Mouse (Mus musculus): ENCODE measurements around the gene Gm17535. TPM values are rescaled to one million over a fixed set of nuclear protein-coding genes. Genes with fewer than 3 reads are reported as not detected.

Gene Gm17535
- not detected for total RNA-seq (2023)

DNA sequence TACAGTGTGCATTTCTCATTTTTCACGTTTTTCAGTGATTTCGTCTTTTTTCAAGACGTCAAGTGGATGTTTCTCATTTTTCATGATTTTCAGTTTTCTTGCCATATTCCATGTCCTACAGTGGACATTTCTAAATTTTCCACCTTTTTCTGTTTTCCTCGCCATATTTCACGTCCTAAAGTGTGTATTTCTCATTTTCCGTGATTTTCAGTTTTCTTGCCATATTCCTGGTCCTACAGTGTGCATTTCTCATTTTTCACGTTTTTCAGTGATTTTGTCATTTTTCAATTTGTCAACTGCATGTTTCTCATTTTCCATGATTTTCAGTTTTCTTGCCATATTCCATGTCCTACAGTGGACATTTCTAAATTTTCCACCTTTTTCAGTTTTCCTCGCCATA, at the start of gene Gm17535:
Gene Gm17535 (plus strand): TSS at position 301 of the 400 bp plus-strand sequence.

DNA sequence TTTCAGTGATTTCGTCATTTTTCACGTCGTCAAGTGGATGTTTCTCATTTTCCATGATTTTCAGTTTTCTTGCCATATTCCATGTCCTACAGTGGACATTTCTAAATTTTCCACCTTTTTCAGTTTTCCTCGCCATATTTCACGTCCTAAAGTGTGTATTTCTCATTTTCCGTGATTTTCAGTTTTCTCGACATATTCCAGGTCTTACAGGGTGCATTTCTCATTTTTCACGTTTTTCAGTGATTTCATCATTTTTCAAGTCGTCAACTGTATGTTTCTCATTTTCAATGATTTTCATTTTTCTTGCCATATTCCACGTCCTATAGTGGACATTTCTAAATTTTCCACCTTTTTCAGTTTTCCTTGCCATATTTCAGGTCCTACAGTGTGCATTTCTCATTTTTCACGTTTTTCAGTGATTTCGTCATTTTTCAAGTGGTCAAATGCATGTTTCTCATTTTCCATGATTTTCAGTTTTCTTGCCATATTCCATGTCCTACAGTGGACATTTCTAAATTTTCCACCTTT, 33.9 kb upstream of the Gm17535 start, which contains the start of gene Gm10722:
Gene Gm10722 (plus strand): TSS at position 478 of the 528 bp plus-strand sequence.

DNA sequence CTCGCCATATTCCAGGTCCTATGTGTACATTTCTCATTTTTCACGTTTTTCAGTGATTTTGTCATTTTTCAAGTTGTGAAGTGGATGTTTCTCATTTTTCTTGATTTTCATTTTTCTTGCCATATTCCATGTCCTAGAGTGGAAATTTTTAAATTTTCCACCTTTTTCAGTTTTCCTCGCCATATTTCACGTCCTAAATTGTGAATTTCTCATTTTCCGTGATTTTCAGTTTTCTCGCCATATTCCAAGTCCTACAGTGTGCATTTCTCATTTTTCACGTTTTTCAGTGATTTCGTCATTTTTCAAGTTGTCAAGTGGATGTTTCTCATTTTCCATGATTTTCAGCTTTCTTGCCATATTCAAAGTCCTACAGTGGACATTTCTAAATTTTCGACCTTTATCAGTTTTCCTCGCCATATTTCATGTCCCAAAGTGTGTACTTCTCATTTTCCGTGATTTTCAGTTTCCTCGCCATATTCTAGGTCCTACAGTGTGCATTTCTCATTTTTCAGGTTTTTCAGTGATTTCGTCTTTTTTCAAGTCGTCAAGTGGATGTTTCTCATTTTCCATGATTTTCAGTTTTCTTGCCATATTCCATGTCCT, 31.5 kb upstream of the Gm17535 start, which contains the start of gene Gm11168:
Gene Gm11168 (plus strand): TSS at position 553 of the 603 bp plus-strand sequence.

GRCm38 (mm10) chr9:3012733-3013279, 21.6 kb upstream of the Gm17535 start, which contains the start of gene Gm10721:
Gene Gm10721, plus strand, starts transcription at chr9:3013140.

DNA sequence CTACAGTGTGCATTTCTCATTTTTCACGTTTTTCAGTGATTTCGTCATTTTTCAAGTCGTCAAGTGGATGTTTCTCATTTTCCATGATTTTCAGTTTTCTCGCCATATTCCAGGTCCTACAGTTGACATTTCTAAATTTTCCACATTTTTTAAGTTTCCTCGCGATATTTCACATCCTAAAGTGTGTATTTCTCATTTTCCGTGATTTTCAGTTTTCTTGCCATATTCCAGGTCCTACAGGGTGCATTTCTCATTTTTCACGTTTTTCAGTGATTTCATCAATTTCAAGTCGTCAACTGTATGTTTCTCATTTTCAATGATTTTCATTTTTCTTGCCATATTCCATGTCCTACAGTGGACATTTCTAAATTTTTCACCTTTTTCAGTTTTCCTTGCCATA, 19.0 kb upstream of the Gm17535 start, which contains the start of gene Gm10720:
Gene Gm10720 (plus strand): TSS at position 301 of the 400 bp plus-strand sequence.

DNA sequence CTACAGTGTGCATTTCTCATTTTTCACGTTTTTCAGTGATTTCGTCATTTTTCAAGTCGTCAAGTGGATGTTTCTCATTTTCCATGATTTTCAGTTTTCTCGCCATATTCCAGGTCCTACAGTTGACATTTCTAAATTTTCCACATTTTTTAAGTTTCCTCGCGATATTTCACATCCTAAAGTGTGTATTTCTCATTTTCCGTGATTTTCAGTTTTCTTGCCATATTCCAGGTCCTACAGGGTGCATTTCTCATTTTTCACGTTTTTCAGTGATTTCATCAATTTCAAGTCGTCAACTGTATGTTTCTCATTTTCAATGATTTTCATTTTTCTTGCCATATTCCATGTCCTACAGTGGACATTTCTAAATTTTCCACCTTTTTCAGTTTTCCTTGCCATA, 17.3 kb upstream of the Gm17535 start, which contains the start of gene Gm10719:
Gene Gm10719 (plus strand): TSS at position 301 of the 400 bp plus-strand sequence.

GRCm38 (mm10) chr9:3023312-3023984, 11.0 kb upstream of the Gm17535 start, which contains the start of gene Gm10718:
Gene Gm10718, plus strand, starts transcription at chr9:3023547.

DNA sequence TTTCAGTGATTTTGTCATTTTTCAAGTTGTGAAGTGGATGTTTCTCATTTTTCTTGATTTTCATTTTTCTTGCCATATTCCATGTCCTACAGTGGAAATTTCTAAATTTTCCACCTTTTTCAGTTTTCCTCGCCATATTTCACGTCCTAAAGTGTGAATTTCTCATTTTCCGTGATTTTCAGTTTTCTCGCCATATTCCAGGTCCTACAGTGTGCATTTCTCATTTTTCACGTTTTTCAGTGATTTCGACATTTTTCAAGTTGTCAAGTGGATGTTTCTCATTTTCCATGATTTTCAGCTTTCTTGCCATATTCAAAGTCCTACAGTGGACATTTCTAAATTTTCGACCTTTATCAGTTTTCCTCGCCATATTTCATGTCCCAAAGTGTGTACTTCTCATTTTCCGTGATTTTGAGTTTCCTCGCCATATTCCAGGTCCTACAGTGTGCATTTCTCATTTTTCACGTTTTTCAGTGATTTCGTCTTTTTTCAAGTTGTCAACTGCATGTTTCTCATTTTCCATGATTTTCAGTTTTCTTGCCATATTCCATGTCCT, 9.4 kb upstream of the Gm17535 start, which contains the start of gene Gm10717:
Gene Gm10717 (plus strand): TSS at position 506 of the 556 bp plus-strand sequence.

GRCm38 (mm10) chr9:3036577-3036976, 2.2 kb downstream of the Gm17535 start, which contains the start of gene Gm10715:
Gene Gm10715, plus strand, starts transcription at chr9:3036877.

Other genes with a start within 250 kb of the Gm17535 start
- gene Gm10722, start 33.7 kb upstream of the Gm17535 start, total RNA-seq (2023): not detected
- not detected for gene Gm11168, start 31.3 kb upstream of the Gm17535 start, total RNA-seq (2023)
- not detected for gene Gm10721, start 21.5 kb upstream of the Gm17535 start, total RNA-seq (2023)
- gene Gm10720, start 18.9 kb upstream of the Gm17535 start, total RNA-seq (2023): not detected
- 1.1 TPM for gene Gm10719, start 17.2 kb upstream of the Gm17535 start, total RNA-seq (2023)
- 2.0 TPM for gene Gm10718, start 11.1 kb upstream of the Gm17535 start, total RNA-seq (2023)
- gene Gm10717, start 9.2 kb upstream of the Gm17535 start, total RNA-seq (2023): not detected
- not detected for gene Gm10715, start 2.3 kb downstream of the Gm17535 start, total RNA-seq (2023)